Mouse (Mus musculus) liver, embryonic 11.5 days (tissue): ENCODE measurements around the gene Irf8. TPM values are rescaled to one million over a fixed set of nuclear protein-coding genes. Genes with fewer than 3 reads are reported as not detected.
"Not testable (repeated sequence)": the region's sequence is repeated elsewhere in the genome, so short reads cannot be mapped to it uniquely, and the experiment has no call there.

ENCODE experiments used
- ATAC-seq: fragments of 200-750 bp; cut with Nextera tagmentation; replicated peaks from 2 replicates; pipeline ENCODE4 v1.8.0; 2017; ENCODE audit warnings: moderate number of reproducible peaks, mild to moderate bottlenecking, moderate TSS enrichment, moderate library complexity; ENCODE audit not compliant: low FRiP score
- DNase-seq: peaks from one replicate; pipeline ENCODE4 v3.0.0-alpha.2; 2017; ENCODE audit warnings: low spot score
- H3K27ac ChIP-seq: fragments of 300-500 bp; sonication (generic); 2 replicates; pipeline ENCODE4 v1.5.1; 2014; ENCODE audit warnings: mild to moderate bottlenecking, low read depth, low read length, control low read depth
- H3K27me3 ChIP-seq: fragments of 300-500 bp; sonication (generic); replicated peaks from 2 replicates; pipeline ENCODE4 v1.6.1; 2014; ENCODE audit warnings: low read length, mixed read lengths; ENCODE audit not compliant: control insufficient read depth, insufficient read depth
- H3K36me3 ChIP-seq: fragments of 300-500 bp; sonication (generic); 2 replicates; pipeline ENCODE4 v1.6.1; 2014; ENCODE audit warnings: mild to moderate bottlenecking, low read length, moderate library complexity, mixed read lengths; ENCODE audit not compliant: control insufficient read depth, insufficient read depth
- H3K4me1 ChIP-seq: fragments of 300-500 bp; sonication (generic); replicated peaks from 2 replicates; pipeline ENCODE4 v1.6.1; 2014; ENCODE audit warnings: low read length, mixed read lengths; ENCODE audit not compliant: control insufficient read depth, insufficient read depth
- H3K4me2 ChIP-seq: fragments of 300-500 bp; sonication (generic); 2 replicates; pipeline ENCODE4 v1.6.1; 2014; ENCODE audit warnings: mild to moderate bottlenecking, control low read depth, moderate library complexity
- H3K4me3 ChIP-seq: fragments of 300-500 bp; sonication (generic); 2 replicates; pipeline ENCODE4 v1.5.1; 2014; ENCODE audit warnings: low read depth, low read length, control low read depth
- H3K9ac ChIP-seq: fragments of 300-500 bp; sonication (generic); 2 replicates; pipeline ENCODE4 v1.6.1; 2014; ENCODE audit warnings: low read depth, low read length, control low read depth
- H3K9me3 ChIP-seq: fragments of 300-500 bp; sonication (generic); 2 replicates; pipeline ENCODE4 v1.6.1; 2016; ENCODE audit warnings: low read length, inconsistent platforms, mixed read lengths; ENCODE audit not compliant: control insufficient read depth
- WGBS: fragments of 180-500 bp; shearing (Covaris S2); extraction: QIAGEN DNeasy Blood & Tissue Kit; methylation state at CpG from one replicate; pipeline ENCODE4 v1.1.7; 2014; 5-methylcytosine and 5-hydroxymethylcytosine counted together
- polyA plus RNA-seq: library from polyadenylated mRNA; unstranded; fragments of >200 nt; fragmentation: Nextera tagmentation; extraction: Ambion mirVana; gene quantifications from 2 replicates; pipeline ENCODE4 v1.2.1, GENCODE M21; 2014

The Irf8 gene
- polyA plus RNA-seq, 1 experiment from 2014 or later, result 12.3 TPM

DNA sequence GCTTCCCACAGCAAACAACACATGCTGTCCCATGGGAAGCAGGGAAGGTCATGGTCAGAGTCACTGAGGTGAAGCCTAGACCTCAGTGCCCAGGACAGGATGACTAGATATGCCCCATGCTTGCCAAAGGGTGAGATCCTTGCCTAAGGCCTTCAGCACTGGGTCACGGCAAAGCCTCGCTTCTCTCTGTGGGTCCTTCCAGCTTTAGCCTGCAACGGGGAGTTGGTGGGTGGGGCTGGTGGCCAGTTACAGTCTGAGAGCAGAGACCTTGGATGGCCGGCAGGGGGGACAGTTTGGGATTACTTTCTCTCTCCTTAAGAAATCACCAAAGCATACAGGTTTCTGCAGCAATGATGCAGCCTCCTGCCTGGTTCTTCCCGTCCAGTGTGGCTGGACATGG is 51.5 kb downstream of the Irf8 start:
- DNase-seq (no peak), ATAC-seq (no peak)
- Histone ChIP-seq H3K9ac (no peak overlapping the region), H3K9me3 (no peaks in the 10 kb centered on the region), H3K27me3 (no peaks in the 10 kb centered on the region), H3K27ac (no peak overlapping the region), H3K4me1 (no peaks in the 10 kb centered on the region), H3K36me3 (no peaks in the 10 kb centered on the region), H3K4me2 (no peak overlapping the region), H3K4me3 (no peak overlapping the region)
- 26% methylated on average over 5 of the region's 5 CpGs for WGBS

DNA sequence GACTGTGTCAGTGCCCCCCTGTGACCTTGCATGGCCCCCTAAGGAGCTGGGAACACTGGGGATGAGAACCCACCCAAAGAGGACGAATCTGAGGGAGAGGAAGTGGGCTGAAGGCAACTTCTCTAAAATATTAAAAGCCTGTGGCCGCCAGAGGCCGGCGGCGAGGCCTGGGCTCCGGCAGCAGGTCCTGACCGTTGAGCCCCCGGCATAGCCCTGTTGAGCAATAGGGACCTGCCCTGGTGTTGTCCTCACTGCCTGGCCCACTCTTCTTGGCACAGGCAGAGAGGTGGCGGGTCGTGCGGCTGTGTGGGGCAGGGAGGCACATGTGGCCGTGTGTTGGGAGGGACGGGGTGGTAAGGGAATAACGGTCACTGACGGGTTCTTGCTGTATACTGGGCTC is 56.6 kb downstream of the Irf8 start:
- 55% methylated on average over 15 of the region's 15 CpGs for WGBS
- Histone ChIP-seq H3K9me3 (no peaks in the 10 kb centered on the region), H3K27ac (no peak overlapping the region), H3K36me3 (no peaks in the 10 kb centered on the region), H3K9ac (no peak overlapping the region), H3K4me1 (no peaks in the 10 kb centered on the region), H3K4me2 (no peak overlapping the region), H3K27me3 (no peaks in the 10 kb centered on the region; the same call in 1 of the 2 replicates), H3K4me3 (no peak overlapping the region)
- ATAC-seq, result no peak
- no peak for DNase-seq

GRCm38 (mm10) chr8:120795944-120796635 is 59.9 kb downstream of the Irf8 start:
- WGBS, result 46% methylated on average over 9 of the region's 9 CpGs
- 0 out of 2 replicates have a peak, but pooled peaks have one; percentile 35 for ATAC-seq

DNA sequence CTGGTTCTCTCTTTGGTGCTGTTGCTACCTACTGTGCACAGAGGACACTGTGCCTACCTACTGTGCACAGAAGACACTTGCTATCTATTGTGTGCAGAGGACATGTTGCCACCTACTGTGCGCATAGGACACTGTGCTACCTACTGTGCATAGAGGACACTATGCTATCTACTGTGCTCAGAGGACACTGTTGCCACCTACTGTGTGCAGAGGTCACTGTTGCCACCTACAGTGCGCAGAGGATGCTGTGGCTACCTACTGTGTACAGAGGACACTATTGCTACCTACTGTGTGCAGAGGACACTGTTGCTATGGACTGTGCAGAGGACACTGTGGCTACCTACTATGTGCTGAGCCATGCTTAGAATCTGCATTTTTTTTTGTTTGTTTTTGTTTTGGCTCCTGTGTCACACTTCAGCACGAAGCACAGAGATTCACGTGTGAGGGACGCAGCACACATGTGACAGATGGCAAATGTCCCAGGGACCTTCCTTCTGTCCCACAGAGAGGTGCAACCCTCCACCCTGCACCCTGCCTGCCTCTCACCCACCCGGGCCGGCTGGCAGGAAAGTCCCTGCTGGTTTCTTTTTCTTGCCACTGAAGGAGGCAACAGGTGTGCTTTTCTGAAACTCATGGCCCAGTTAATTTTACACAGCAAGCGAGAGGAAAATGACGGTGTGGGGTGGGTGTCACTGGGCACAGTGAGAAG is 61.0 kb downstream of the Irf8 start:
- Histone ChIP-seq H3K9ac (no peak overlapping the region), H3K36me3 (no peaks in the 10 kb centered on the region), H3K4me1 (no peaks in the 10 kb centered on the region), H3K4me2 (no peak overlapping the region), H3K9me3 (no peaks in the 10 kb centered on the region), H3K27ac (no peak overlapping the region), H3K27me3 (peaks cover 11% of the 10 kb centered on the region), H3K4me3 (no peak overlapping the region)
- DNase-seq, result no peak
- WGBS, result 80% methylated on average over 9 of the region's 9 CpGs
- ATAC-seq, result no peak

More at GRCm38 (mm10) chr8:120795944-120796635, 59.9 kb downstream of the Irf8 start:
- Histone ChIP-seq H3K27ac (no peak overlapping the region), H3K4me2 (no peak overlapping the region), H3K27me3 (peaks cover 7% of the 10 kb centered on the region), H3K4me1 (no peaks in the 10 kb centered on the region), H3K9me3 (no peaks in the 10 kb centered on the region), H3K4me3 (no peak overlapping the region), H3K36me3 (no peaks in the 10 kb centered on the region), H3K9ac (no peak overlapping the region)
- DNase-seq, result peak; percentile 78

DNA sequence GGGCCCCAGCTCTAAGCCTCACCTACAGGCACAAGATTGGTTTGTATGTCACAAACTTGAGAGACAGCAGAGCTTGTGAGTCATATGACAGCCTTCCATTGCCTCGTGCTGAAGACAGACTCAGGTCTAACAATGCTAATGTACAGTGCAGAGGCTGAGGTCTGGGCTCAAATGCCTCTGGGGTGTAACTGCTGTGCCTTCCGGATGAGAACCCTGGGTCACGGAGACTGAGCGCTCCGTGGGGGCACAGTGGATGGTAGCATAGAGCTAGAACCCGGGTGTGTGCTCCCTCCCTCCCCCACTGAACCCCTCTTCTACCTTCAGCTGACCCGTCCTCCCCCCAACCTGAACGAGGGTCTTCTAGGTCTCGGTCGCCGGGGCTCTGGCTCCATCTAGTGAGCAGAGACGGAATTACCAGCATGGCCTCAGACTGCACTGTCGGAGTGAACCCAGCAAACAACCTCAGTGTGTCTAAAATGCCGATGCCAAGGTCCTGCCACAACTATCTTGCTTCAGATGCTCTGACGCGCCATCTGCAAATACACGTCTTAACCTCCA is 64.2 kb downstream of the Irf8 start:
- Histone ChIP-seq H3K27me3 (peaks cover 11% of the 10 kb centered on the region), H3K36me3 (no peaks in the 10 kb centered on the region), H3K4me2 (peak overlapping the region; percentile 5; the same call in 1 of the 2 replicates), H3K4me1 (no peaks in the 10 kb centered on the region), H3K9me3 (no peaks in the 10 kb centered on the region), H3K9ac (no peak overlapping the region), H3K27ac (no peak overlapping the region), H3K4me3 (no peak overlapping the region)
- DNase-seq (peak; percentile 53), ATAC-seq (no peak)
- WGBS, result 8% methylated on average over 17 of the region's 17 CpGs

DNA sequence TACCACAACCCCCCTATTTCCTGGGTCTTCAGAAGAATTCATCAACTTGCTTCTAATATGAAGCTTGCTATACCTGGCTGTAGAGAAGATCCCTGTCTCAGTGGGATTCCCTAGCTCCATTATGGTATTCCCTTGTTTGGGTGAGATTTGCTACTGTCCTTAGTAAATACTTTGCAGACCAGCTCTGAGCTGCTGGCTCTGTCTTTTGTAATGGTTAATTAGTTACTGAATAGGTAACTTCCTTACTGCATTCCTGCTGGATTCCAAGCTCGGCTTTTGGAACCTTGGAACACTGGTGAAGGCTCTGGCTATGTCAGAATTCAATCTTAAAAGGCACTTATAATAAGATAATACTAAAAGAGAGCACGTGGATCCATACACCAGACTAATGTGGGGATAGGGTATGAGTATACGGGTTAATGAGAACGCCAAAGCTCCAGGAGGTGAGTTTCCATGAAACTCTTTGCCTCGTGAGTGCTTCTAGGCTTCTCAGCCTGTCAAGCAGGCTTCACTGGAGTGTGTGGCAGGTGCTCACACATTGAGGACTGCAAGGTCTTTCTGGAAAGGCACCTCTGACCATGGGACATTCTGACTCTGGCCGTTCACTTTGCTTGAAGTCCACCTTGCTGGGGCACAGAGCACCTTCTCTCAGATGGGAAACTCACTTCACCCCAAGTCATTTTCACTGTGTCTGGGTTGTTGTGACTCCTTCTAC is 67.7 kb downstream of the Irf8 start:
- H3K9ac ChIP-seq, H3K4me3 ChIP-seq, H3K27ac ChIP-seq, H3K36me3 ChIP-seq, H3K4me1 ChIP-seq, H3K9me3 ChIP-seq, DNase-seq, ATAC-seq, H3K4me2 ChIP-seq: not testable (repeated sequence)
- 55% methylated on average over 6 of the region's 6 CpGs for WGBS
- peaks cover 14% of the 10 kb centered on the region for H3K27me3 ChIP-seq

- Histone ChIP-seq H3K36me3 (no peaks in the 10 kb centered on the region), H3K4me1 (0 out of 2 replicates have a peak, but pooled peaks cover 5% of the 10 kb centered on the region), H3K27ac (no peak overlapping the region), H3K27me3 (peaks cover 12% of the 10 kb centered on the region), H3K4me2 (no peak overlapping the region), H3K9me3 (no peaks in the 10 kb centered on the region), H3K9ac (no peak overlapping the region), H3K4me3 (no peak overlapping the region)
- no peak for ATAC-seq
- no peak for DNase-seq
- WGBS, result 72% methylated on average over 3 of the region's 3 CpGs
Observed at GRCm38 (mm10) chr8:120804741-120805140, 68.6 kb downstream of the Irf8 start.
